Mouse (Mus musculus) CH12.LX (cell line): ENCODE data around the gene Thrb.

Experiments used
- CTCF ChIP-seq, 2 experiments: IDR thresholded peaks in 1 of 2; conservative IDR thresholded peaks in 1 of 2; 2 replicates each; pipeline ENCODE4 v1.5.1; 2011 to 2012; ENCODE audit warnings: low read depth in 2 of 2, low read length in 2 of 2, improper control_type of control experiment in 1 of 2, inconsistent platforms in 1 of 2, mild to moderate bottlenecking in 1 of 2, moderate library complexity in 1 of 2
- POLR2A ChIP-seq: IDR thresholded peaks from 2 replicates; pipeline ENCODE4 v1.6.1; 2011; ENCODE audit warnings: low read depth, mild to moderate bottlenecking, improper control_type of control experiment, low read length

- TF ChIP-seq CTCF (conservative IDR thresholded peaks at IDR 0.05 in 1 of 2, IDR thresholded peaks at IDR 0.05 in 1 of 2; ENCODE audit: low read depth in 2 of 2, low read length in 2 of 2) (no peak), POLR2A (no peak)
These were observed 114.3 kb downstream of the Thrb start for GRCm38 (mm10) chr14:17774404-17774803.
